Mouse (Mus musculus): ENCODE data around the gene Gm9747.

DNA sequence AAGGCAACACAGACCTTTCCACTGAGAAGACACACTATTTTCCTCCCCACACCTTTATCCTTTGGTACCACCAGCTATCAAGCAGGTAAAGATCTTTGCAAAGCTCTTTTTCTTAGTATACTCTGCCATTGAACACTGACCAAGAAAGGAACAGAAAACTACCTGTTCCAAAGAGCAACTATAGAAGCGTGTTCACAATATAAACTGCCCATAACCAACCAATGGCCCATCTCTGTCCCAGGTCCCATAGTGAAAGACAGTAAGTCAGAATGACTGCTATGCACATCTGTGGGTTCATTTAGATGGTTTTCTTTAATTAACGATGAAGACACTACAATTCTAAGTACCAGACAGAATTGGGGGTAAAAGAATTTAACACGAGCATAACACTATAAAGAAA lies at the start of gene Gm9747:
- TF ChIP-seq CTCF (IDR thresholded peaks at IDR 0.05; ENCODE audit: extremely low read depth, insufficient read depth, insufficient read length, insufficient replicate concordance) = no peak
- TF ChIP-seq POLR2A (IDR thresholded peaks at IDR 0.05; ENCODE audit: low read depth, low read length) = no peak

Measured in spleen, adult 2 months (tissue).